Mouse (Mus musculus) cortical plate, adult 2 months (tissue): Measurements from ENCODE around the gene Exosc10.

Experiments
- CTCF ChIP-seq: fragments of 200-500 bp; IDR thresholded peaks from 2 replicates; pipeline ENCODE4 v1.5.1; 2011; ENCODE audit warnings: mild to moderate bottlenecking, control low read depth, low read length; ENCODE audit not compliant: insufficient read depth; ENCODE audit errors: extremely low read depth
- POLR2A ChIP-seq: fragments of 200-500 bp; IDR thresholded peaks from 2 replicates; pipeline ENCODE4 v1.6.1; 2011; ENCODE audit warnings: mild to moderate bottlenecking, low read length, control low read depth; ENCODE audit not compliant: insufficient read depth; ENCODE audit errors: extremely low read depth

GRCm38 (mm10) chr4:148623609-148624008, 65.4 kb downstream of the Exosc10 start:
- no peak for TF ChIP-seq POLR2A
- no peak for TF ChIP-seq CTCF
